ENCODE assay signal across 9 mouse cellular contexts in the genomic region with DNA sequence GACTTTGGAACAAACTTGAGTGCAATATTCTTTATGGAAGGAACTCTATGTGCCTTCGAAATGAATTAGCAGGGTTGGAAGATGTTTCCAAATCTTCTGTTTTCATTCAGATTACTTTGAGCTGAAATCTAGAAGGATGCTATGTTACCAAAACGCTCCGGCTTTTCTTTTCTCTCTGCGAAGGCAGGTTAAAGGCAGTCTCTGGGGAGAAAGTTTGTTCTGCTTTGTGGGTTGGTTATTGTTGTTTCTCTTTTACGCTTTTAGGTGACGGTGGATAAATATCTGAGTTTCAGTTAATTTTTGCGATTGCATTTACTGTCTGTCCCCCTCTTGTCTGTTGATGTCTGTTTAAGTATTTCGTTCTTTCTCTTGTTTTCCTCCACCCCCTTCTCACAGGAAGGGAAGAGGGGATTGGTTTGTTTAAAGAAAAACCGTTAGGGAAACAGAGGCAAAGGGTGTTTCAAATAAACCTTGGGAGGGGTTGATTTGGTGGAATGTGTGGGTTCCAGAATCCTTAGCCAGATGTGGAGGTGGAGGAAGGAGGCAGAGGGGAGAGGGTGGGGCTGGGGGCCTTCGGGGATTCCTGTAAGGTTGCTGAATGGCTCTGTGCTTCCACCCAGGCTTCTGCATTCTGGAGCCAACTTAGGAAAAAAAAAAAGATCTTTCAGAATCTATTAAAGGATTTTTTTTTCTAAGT. TPM values are rescaled to one million over a fixed set of nuclear protein-coding genes. Genes with fewer than 3 reads are reported as not detected.
A peak's percentile ranks its signal among the peaks of the same experiment; 100 is the strongest.
DNase-seq lines count a peak whose midpoint lies in the region; ATAC-seq lines count a peak whose summit lies in the region.
"Had no signal": no experiment of that assay in that cellular context is flagged by ENCODE, and none has a peak within 500 bp of the region (broad histone marks: within the 10 kb centered on the region; RNA-seq: fewer than 3 reads in every experiment).

No protein-coding gene starts in this region.

- H3K4me1 ChIP-seq in heart, embryonic 12.5 days (replicated peaks) = peaks cover 26% of the 10 kb centered on the region
- H3K4me1 ChIP-seq in neural tube, embryonic 12.5 days = peaks cover 8% of the 10 kb centered on the region; the same call in 1 of the 2 replicates
- peaks cover 47% of the 10 kb centered on the region for H3K4me1 ChIP-seq in stomach, embryonic 16.5 days (ENCODE audit: control insufficient read depth, insufficient read depth, low read length)

- H3K4me2 ChIP-seq in heart, embryonic 12.5 days = peak overlapping the region; percentile 61
- H3K4me2 ChIP-seq in neural tube, embryonic 12.5 days (replicated peaks) = 0 out of 2 replicates have a peak overlapping the region, but pooled peaks have one; percentile 4
- H3K4me2 ChIP-seq in stomach, embryonic 16.5 days (ENCODE audit: low read depth, low read length) = peak overlapping the region; percentile 55

- no peaks in the 10 kb centered on the region for H3K9me3 ChIP-seq in heart, embryonic 12.5 days (replicated peaks)
- no peaks in the 10 kb centered on the region for H3K9me3 ChIP-seq in neural tube, embryonic 12.5 days
- H3K9me3 ChIP-seq in stomach, embryonic 16.5 days (replicated peaks; ENCODE audit: control insufficient read depth, low read length) = no peaks in the 10 kb centered on the region

- intact Hi-C loops in heart, postnatal 25 days (cut with DNase I) = loop anchor here (2.0 kb wide), 1 partner anchor 41 kb away; no protein-coding TSS in a partner anchor

- no peaks in the 10 kb centered on the region for H3K27me3 ChIP-seq in heart, embryonic 12.5 days (replicated peaks)
- no peaks in the 10 kb centered on the region for H3K27me3 ChIP-seq in neural tube, embryonic 12.5 days (replicated peaks)
- H3K27me3 ChIP-seq in stomach, embryonic 16.5 days (ENCODE audit: control insufficient read depth, insufficient read depth, low read length) = no peaks in the 10 kb centered on the region

- peak overlapping the region; percentile 66 for H3K9ac ChIP-seq in heart, embryonic 12.5 days
- no peak overlapping the region for H3K9ac ChIP-seq in neural tube, embryonic 12.5 days
- H3K9ac ChIP-seq in stomach, embryonic 16.5 days (ENCODE audit: low read length) = peak overlapping the region; percentile 82

- no peaks in the 10 kb centered on the region for H3K36me3 ChIP-seq in heart, embryonic 12.5 days
- no peaks in the 10 kb centered on the region for H3K36me3 ChIP-seq in neural tube, embryonic 12.5 days
- H3K36me3 ChIP-seq in stomach, embryonic 16.5 days (ENCODE audit: control insufficient read depth, insufficient read depth, low read length) = 0 out of 2 replicates have a peak, but pooled peaks cover 2% of the 10 kb centered on the region
- H3K36me3 ChIP-seq: G1E had no signal

- H3K4me3 ChIP-seq in heart, embryonic 12.5 days = peak overlapping the region; percentile 55
- no peak overlapping the region for H3K4me3 ChIP-seq in neural tube, embryonic 12.5 days
- peak overlapping the region; percentile 61 for H3K4me3 ChIP-seq in stomach, embryonic 16.5 days (replicated peaks; ENCODE audit: low read length)

- ATAC-seq in heart, embryonic 12.5 days (ENCODE audit: insufficient number of reproducible peaks, low FRiP score) = no peak
- no peak for ATAC-seq in neural tube, embryonic 12.5 days (ENCODE audit: low FRiP score, low read depth)
- no peak for ATAC-seq in stomach, embryonic 16.5 days (ENCODE audit: insufficient read depth, low FRiP score)

- no peak for DNase-seq in heart, postnatal 25 days (ENCODE audit: low spot score)
- no peak for DNase-seq in neural tube, embryonic 10.5 days (ENCODE audit: extremely low spot score, low spot score)
- peak; percentile 57 for DNase-seq in induced T-regulatory cell, adult 2 months (ENCODE audit: low read depth)
- no peak for DNase-seq in frontal cortex, postnatal 36 days (ENCODE audit: low spot score in 2 of 2)
- DNase-seq in Muller cell, postnatal 12 days (ENCODE audit: inconsistent ontology term) = no peak

- peak overlapping the region; percentile 86 for H3K27ac ChIP-seq in heart, embryonic 12.5 days (ENCODE audit: poor library complexity, severe bottlenecking)
- H3K27ac ChIP-seq in neural tube, embryonic 12.5 days = no peak overlapping the region
- H3K27ac ChIP-seq in stomach, embryonic 16.5 days (ENCODE audit: low read length) = peak overlapping the region; percentile 99

- 51% methylated on average over 10 of the region's 10 CpGs for WGBS in heart, embryonic 12.5 days
- 76% methylated on average over 10 of the region's 10 CpGs for WGBS in neural tube, embryonic 12.5 days
- 31% methylated on average over 10 of the region's 10 CpGs for WGBS in stomach, embryonic 16.5 days

RNA-seq across cellular contexts. Expression of a gene that starts 1.1 kb away (rescaled TPM):
- polyA plus RNA-seq in heart, embryonic 12.5 days (2016; fragmentation: Nextera tagmentation; extraction: Ambion mirVana) = 28.0 and 30.2 TPM in 2 replicates
- 10 to 100 TPM; 56.1 to 70.8 TPM for total RNA-seq in heart, postnatal 25 days (2021)
- polyA plus RNA-seq in neural tube, embryonic 12.5 days (2016; fragmentation: Nextera tagmentation; extraction: Ambion mirVana) = 12.3 and 12.7 TPM in 2 replicates
- 221 and 304 TPM in 2 replicates for polyA plus RNA-seq in stomach, embryonic 16.5 days (2015; fragmentation: Nextera tagmentation; extraction: Ambion mirVana)
- polyA plus RNA-seq: G1E had no signal

RNA-seq across cellular contexts. Expression of a gene that starts 53.3 kb away (rescaled TPM):
- polyA plus RNA-seq in heart, embryonic 12.5 days (2016; fragmentation: Nextera tagmentation; extraction: Ambion mirVana) = not detected in 2 replicates
- not detected for total RNA-seq in heart, postnatal 25 days (2021)
- polyA plus RNA-seq in neural tube, embryonic 12.5 days (2016; fragmentation: Nextera tagmentation; extraction: Ambion mirVana) = 0.20 TPM in 1 of 2 replicates, not detected in the other
- 12.4 and 28.5 TPM in 2 replicates for polyA plus RNA-seq in stomach, embryonic 16.5 days (2015; fragmentation: Nextera tagmentation; extraction: Ambion mirVana)
- total RNA-seq: G1E had no signal
- polyA plus RNA-seq: G1E had no signal

Comparison
In these comparisons a context has a peak if more than half of its experiments do, and no peak if none do; other contexts are left out.
1. H3K4me2 ChIP-seq: peak in every context shown above with its lines; median percentile 61 in heart, embryonic 12.5 days; 55 in stomach, embryonic 16.5 days; 4 in neural tube, embryonic 12.5 days.
2. RNA of a gene that starts 53.3 kb away (polyA plus RNA-seq): 12.4 to 28.5 TPM in stomach, embryonic 16.5 days; 0.20 TPM in neural tube, embryonic 12.5 days and not detected in heart, embryonic 12.5 days; every median in the first group is over 10 times any median in the second.